Mouse (Mus musculus) heart, embryonic 15.5 days (tissue): ENCODE measurements around the gene Tob2. TPM values are rescaled to one million over a fixed set of nuclear protein-coding genes. Genes with fewer than 3 reads are reported as not detected.
A peak's percentile ranks its signal among the peaks of the same experiment; 100 is the strongest.

Experiments
- ATAC-seq: fragments of 200-750 bp; cut with Nextera tagmentation; replicated peaks from 2 replicates; pipeline ENCODE4 v1.8.0; 2017; ENCODE audit warnings: low read depth, moderate TSS enrichment; ENCODE audit not compliant: insufficient number of reproducible peaks, insufficient read depth, low FRiP score
- H3K27ac ChIP-seq: fragments of 300-500 bp; sonication (generic); 2 replicates; pipeline ENCODE4 v1.5.1; 2015; ENCODE audit warnings: mild to moderate bottlenecking, inconsistent platforms
- H3K27me3 ChIP-seq: fragments of 300-500 bp; sonication (generic); 2 replicates; pipeline ENCODE4 v1.6.1; 2015; ENCODE audit warnings: inconsistent platforms
- H3K36me3 ChIP-seq: fragments of 300-500 bp; sonication (generic); 2 replicates; pipeline ENCODE4 v1.6.1; 2015; ENCODE audit warnings: mild to moderate bottlenecking, inconsistent platforms
- H3K4me1 ChIP-seq: fragments of 300-500 bp; sonication (generic); replicated peaks from 2 replicates; pipeline ENCODE4 v1.6.1; 2015; ENCODE audit warnings: inconsistent platforms
- H3K4me2 ChIP-seq: fragments of 300-500 bp; sonication (generic); 2 replicates; pipeline ENCODE4 v1.6.1; 2015; ENCODE audit warnings: inconsistent platforms, mild to moderate bottlenecking, moderate library complexity
- H3K4me3 ChIP-seq: fragments of 300-500 bp; sonication (generic); 2 replicates; pipeline ENCODE4 v1.5.1; 2015; ENCODE audit warnings: mild to moderate bottlenecking, inconsistent platforms
- H3K9ac ChIP-seq: fragments of 300-500 bp; sonication (generic); 2 replicates; pipeline ENCODE4 v1.6.1; 2015; ENCODE audit warnings: mild to moderate bottlenecking, inconsistent platforms
- H3K9me3 ChIP-seq: fragments of 300-500 bp; sonication (generic); replicated peaks from 2 replicates; pipeline ENCODE4 v1.6.1; 2016; ENCODE audit warnings: inconsistent platforms
- WGBS: fragments of 180-500 bp; shearing (Covaris S2); methylation state at CpG from one replicate; pipeline ENCODE4 v1.1.7; 2015; ENCODE audit warnings: mixed read lengths; 5-methylcytosine and 5-hydroxymethylcytosine counted together
- polyA plus RNA-seq: library from polyadenylated mRNA; unstranded; fragments of >200 nt; fragmentation: Nextera tagmentation; extraction: Ambion mirVana; gene quantifications from 2 replicates; pipeline ENCODE4 v1.2.1, GENCODE M21; 2015

Gene Tob2
- polyA plus RNA-seq = 15.8 and 17.6 TPM in 2 replicates

DNA sequence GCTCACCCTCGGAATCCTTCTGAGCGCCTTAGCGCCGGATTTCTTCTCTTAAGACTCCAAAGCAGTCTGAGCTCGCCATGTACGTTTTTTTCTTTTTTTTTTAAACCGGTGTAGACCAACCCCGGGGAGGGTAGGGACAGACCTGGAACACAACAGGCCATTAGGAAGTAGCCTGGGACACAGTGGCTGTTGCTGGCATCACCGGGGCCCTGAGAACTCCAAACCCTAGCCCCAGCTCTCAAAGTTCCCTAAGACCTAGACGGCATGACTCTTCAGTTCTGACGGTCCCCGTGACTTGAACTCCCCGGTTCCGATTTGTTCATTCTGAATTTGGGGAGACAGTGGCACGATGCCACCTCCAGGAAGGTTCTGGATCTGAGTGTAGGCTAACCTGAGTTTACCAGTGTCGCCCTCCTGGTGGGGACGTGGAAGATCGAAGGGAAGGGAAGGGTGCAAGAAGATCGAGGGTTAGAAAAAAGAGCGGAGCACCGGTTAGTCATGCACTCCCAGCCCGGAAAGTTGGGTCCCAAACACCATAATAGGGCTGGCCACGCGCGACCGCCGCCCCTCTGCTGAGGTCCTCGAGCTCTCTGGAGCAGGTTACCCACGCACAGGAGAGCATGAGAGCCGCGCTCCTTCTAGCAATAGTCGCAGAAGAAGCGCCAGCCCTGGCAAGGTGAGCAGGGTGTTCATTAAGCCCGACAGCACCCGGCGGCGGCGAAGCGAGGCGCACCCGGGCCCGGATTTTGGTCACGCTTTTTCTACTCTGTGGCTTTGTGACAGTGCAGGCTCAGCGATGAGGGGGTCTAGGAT lies at the start of gene Tob2:
Tob2 (minus strand) TSS at position 280 of the 813 bp plus-strand sequence.
- Histone ChIP-seq H3K9me3 (no peaks in the 10 kb centered on the region), H3K4me2 (peak within 1 kb of the TSS; percentile 91), H3K4me3 (peak within 1 kb of the TSS; percentile 97), H3K27me3 (no peaks in the 10 kb centered on the region), H3K4me1 (peaks cover 21% of the 10 kb centered on the region), H3K9ac (peak within 1 kb of the TSS; percentile 96), H3K36me3 (peaks cover 4% of the 10 kb centered on the region; the same call in 1 of the 2 replicates), H3K27ac (peak within 1 kb of the TSS; percentile 98)
- peak; percentile 16; the same call in 1 of the 2 replicates for ATAC-seq
- under 1% methylated on average over 44 of the region's 44 CpGs for WGBS

DNA sequence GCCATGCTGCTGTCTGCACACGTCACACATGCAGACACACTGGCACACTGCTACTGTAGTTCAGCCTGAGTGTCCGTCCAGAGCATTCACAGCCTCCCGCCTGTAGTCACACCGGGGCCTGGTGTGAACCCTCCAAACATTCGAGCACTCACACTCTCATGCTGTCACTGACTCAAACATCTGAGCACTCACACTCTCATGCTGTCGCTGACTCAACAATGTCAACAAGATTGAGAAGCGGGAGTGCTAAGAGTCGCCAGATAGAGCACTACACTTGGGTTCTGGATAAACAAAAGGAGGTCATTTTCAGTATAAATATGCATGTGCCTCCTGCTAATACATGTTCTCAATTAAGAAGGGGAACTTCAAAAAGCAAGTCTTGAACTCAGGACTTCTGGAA lies 49.4 kb upstream of the Tob2 start:
- no peaks in the 10 kb centered on the region for H3K9me3 ChIP-seq
- no peak overlapping the region for H3K27ac ChIP-seq
- H3K27me3 ChIP-seq = no peaks in the 10 kb centered on the region
- H3K9ac ChIP-seq = no peak overlapping the region
- no peak overlapping the region for H3K4me3 ChIP-seq
- WGBS = 85% methylated on average over 8 of the region's 8 CpGs
- H3K4me2 ChIP-seq = no peak overlapping the region
- H3K36me3 ChIP-seq = peaks cover 95% of the 10 kb centered on the region
- ATAC-seq = no peak
- no peaks in the 10 kb centered on the region for H3K4me1 ChIP-seq

DNA sequence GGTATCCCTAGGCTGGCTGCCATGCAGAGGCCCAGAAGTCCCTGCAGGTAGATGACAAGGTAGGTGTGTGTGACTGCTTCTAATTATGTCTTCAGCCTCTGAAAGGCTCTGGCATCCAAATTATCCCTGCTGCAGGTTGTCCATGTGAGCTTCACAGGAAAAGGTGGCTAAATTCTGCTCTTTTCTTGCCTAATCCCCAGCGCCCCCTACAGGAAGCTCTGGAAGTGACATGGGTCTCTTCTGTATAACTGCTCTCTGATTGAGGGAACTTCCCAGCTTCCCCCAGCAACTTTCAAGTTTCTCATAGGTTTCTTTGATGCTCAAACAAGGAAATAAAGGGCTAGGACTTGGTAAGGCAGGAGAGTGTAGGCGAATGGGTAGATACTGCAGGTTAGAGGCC lies 46.3 kb upstream of the Tob2 start:
- no peak for ATAC-seq
- Histone ChIP-seq H3K36me3 (peaks cover 96% of the 10 kb centered on the region), H3K9me3 (no peaks in the 10 kb centered on the region), H3K27ac (no peak overlapping the region), H3K4me2 (no peak overlapping the region), H3K4me1 (no peaks in the 10 kb centered on the region), H3K4me3 (no peak overlapping the region), H3K9ac (no peak overlapping the region), H3K27me3 (no peaks in the 10 kb centered on the region)
- 43% methylated on average over 2 of the region's 2 CpGs for WGBS

DNA sequence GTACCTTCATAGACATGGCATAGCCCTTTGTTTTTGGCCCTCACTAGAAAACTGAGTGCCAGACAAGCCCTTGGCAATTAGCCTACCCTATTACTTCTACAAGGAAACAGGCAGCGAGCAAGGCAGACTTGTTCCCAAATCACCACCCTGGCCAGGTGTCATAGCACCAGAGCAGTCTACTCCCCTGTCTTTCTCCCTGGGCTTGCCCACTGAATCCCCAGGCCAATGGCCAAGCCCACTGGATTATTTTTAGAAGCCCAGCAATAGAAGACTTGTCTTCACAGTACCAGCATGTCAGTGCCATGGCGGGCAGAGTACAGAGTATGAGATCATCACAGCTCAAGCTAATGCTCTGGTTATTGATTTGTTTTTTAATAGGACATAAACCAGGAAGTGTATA lies 40.2 kb upstream of the Tob2 start:
- H3K36me3 ChIP-seq = peaks cover 87% of the 10 kb centered on the region
- 48% methylated on average over 2 of the region's 2 CpGs for WGBS
- peak overlapping the region; percentile 60 for H3K27ac ChIP-seq
- H3K9ac ChIP-seq = no peak overlapping the region
- H3K4me1 ChIP-seq = peaks cover 12% of the 10 kb centered on the region
- no peaks in the 10 kb centered on the region for H3K27me3 ChIP-seq
- ATAC-seq = 0 out of 2 replicates have a peak, but pooled peaks have one; percentile 52
- H3K4me2 ChIP-seq = no peak overlapping the region
- H3K9me3 ChIP-seq = no peaks in the 10 kb centered on the region
- H3K4me3 ChIP-seq = no peak overlapping the region

DNA sequence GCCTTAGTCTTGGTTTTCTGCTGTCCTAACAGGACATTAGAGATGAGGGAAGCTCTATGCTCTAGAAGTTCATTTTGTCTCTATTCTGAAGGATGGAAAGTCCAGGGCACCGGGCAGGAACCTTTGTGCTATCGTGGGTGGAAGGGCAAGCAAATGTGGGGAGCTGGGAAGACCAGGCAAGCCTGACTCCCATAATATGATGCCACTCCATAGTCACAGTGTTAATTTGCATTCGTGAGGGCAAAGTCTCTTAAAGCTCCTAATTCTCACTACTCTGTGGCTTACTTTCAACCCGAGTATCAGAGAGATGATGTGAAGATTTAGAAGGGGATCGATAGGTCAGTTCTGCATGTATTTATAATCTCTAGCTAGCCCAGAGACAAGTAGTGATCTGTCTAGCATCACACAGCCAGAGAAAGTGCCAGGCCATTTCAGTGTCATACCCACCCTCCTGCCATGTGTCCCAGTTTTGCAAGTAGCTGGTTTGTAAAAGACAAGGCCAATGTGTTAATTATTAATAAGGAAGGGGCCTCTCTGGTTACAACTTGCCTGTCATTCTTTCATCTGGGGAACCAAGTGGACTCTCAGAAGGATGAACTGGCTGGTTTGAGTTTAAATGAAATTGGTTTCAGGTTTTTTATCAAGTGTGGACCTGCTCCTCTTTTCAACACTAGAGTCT lies 39.1 kb upstream of the Tob2 start:
- WGBS = 91% methylated on average over 5 of the region's 5 CpGs
- no peak overlapping the region for H3K27ac ChIP-seq
- no peak for ATAC-seq
- H3K4me1 ChIP-seq = peaks cover 12% of the 10 kb centered on the region
- H3K9ac ChIP-seq = no peak overlapping the region
- no peaks in the 10 kb centered on the region for H3K27me3 ChIP-seq
- no peak overlapping the region for H3K4me3 ChIP-seq
- H3K36me3 ChIP-seq = peaks cover 84% of the 10 kb centered on the region
- no peaks in the 10 kb centered on the region for H3K9me3 ChIP-seq
- H3K4me2 ChIP-seq = no peak overlapping the region

DNA sequence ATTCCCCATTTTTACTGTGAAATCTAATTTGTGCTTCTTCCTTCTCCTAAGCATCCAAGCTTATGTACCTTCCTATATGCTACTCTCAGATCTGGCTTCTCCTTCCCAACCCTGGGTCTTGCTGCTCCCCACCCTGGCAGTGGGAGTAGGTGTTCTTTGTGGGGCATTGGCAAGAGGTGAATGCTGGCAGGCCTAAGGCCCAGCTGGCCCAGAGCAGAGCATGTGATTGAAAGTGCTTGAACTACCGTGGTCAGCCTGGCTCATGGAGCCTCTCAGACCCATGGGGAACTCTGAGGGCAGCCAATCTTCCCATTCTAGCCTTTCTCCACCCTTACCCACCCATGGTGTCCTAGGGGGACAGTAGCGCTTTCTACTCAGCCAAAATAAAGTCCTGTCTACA lies 37.8 kb upstream of the Tob2 start:
- Histone ChIP-seq H3K4me3 (no peak overlapping the region), H3K27me3 (no peaks in the 10 kb centered on the region), H3K4me2 (no peak overlapping the region), H3K9ac (no peak overlapping the region), H3K4me1 (peaks cover 12% of the 10 kb centered on the region), H3K36me3 (peaks cover 83% of the 10 kb centered on the region), H3K9me3 (no peaks in the 10 kb centered on the region), H3K27ac (no peak overlapping the region)
- WGBS = 79% methylated on average over 2 of the region's 2 CpGs
- no peak for ATAC-seq

DNA sequence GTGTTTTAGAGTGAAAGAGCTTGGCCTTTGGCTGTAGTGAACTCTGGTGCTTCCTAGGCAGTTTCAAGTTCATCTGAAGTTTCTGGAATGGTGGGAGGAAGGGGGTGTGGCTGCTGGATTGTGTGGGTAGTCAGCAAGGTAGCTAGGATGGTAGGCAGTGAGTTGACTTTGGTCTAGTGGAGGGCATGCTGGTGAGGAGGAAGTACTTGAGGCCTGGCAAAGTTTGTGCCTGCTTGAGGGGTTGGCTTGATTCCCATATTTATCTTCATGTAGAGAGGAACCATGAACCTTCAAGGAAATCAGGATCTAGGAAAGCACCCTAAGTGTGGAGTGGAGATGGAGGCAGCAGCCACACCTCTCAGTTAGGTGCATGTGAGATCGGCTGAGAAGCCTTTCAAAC lies 35.4 kb upstream of the Tob2 start:
- 59% methylated on average over 1 of the region's 1 CpGs for WGBS
- H3K27ac ChIP-seq = no peak overlapping the region

DNA sequence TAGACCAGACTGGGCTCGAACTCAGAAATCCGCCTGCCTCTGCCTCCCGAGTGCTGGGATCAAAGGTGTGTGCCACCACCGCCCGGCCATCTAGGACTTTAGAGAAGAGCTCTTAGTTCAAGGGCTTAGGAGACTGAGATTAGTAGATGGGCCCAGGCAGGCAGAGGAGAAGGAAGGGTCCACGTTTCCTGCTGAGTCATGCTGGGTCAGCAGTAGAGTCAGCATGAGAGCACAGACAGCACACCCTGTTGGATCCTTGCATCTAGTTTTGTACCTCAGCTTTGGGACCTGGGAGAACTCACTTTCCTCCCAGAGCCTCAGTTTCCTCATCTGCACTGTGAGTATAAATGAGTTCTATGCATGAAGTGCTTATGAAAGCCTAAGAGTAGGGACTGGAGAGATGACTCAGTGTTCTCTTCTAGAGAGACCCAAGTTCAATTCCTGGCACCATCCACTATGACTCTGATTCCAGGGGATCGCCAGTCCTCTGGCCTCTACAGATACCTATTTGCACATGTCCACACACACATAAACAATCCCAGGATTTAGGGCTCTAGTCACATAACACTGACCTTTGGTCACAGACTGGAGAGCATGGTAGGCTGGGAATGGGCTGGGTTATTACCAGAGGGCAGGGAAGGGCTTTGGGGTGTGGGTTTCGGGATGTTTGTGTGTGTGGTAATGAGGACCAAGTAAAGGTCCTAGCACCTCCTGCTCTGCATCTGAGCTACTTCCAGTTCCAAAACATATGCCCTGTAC lies 33.4 kb upstream of the Tob2 start:
- WGBS = 82% methylated on average over 8 of the region's 8 CpGs
- no peak overlapping the region for H3K9ac ChIP-seq
- peaks cover 74% of the 10 kb centered on the region for H3K36me3 ChIP-seq
- H3K27ac ChIP-seq = no peak overlapping the region
- no peak overlapping the region for H3K4me2 ChIP-seq
- peaks cover 8% of the 10 kb centered on the region; the same call in 1 of the 2 replicates for H3K4me1 ChIP-seq
- H3K27me3 ChIP-seq = no peaks in the 10 kb centered on the region
- ATAC-seq = no peak
- no peaks in the 10 kb centered on the region for H3K9me3 ChIP-seq
- no peak overlapping the region for H3K4me3 ChIP-seq

More for the DNA sequence above, 35.4 kb upstream of the Tob2 start:
- Histone ChIP-seq H3K9ac (no peak overlapping the region), H3K4me2 (no peak overlapping the region), H3K4me3 (no peak overlapping the region), H3K36me3 (peaks cover 82% of the 10 kb centered on the region), H3K4me1 (peaks cover 8% of the 10 kb centered on the region), H3K9me3 (no peaks in the 10 kb centered on the region), H3K27me3 (no peaks in the 10 kb centered on the region)
- ATAC-seq = no peak

DNA sequence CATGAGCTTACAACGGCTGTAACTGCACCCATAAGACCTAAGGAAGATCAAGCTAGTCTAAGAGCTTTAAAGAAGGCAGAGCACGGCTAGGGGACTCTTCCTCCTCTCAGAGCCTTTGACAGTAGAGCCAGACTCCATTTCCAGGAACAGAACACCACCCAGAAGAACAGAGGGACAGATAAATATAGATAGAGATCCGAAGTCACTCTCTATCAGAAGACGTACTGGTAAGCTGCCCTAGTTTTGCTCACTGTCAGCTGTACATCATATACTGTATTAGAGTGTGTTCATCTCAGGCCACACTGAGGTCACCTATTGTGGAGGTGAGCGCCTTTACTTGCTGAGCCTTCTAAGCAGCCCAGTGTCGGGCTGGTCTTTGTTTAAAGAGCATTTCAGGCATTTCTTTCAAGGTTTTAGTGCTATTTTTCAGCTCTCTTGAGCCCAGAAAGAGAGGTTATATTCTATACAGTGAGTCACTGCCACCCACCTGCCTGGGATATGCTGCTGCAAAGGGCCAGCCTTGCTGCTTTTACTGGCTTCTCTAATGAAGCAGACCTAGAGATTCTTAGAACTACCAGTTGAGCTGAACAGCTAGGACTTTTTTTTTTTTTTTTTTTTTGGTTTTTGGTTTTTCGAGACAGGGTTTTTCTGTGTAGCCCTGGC lies 32.7 kb upstream of the Tob2 start:
- H3K27ac ChIP-seq = no peak overlapping the region
- WGBS = 78% methylated on average over 7 of the region's 7 CpGs
- no peaks in the 10 kb centered on the region for H3K27me3 ChIP-seq
- H3K9me3 ChIP-seq = no peaks in the 10 kb centered on the region
- H3K36me3 ChIP-seq = peaks cover 66% of the 10 kb centered on the region
- H3K4me2 ChIP-seq = no peak overlapping the region
- no peak overlapping the region for H3K9ac ChIP-seq
- H3K4me1 ChIP-seq = peaks cover 14% of the 10 kb centered on the region; the same call in 1 of the 2 replicates
- ATAC-seq = no peak
- H3K4me3 ChIP-seq = no peak overlapping the region

DNA sequence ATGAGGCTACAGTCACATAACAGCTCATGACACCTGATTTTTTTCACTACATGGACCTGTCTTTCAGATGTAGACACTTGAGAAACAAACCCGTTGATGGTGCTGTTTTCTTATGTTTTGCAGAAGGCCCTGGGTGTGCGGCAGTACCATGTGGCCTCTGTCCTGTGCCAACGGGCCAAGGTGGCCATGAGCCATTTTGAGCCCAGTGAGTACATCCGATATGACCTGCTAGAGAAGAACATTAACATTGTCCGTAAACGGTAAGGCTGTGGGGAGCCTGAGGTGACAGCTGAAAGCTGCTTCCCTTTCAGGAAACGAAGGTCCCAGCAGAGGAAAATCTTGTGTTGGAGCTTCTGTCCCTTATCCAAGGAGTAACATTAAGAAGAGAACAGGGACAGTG lies 30.6 kb upstream of the Tob2 start:
- peaks cover 23% of the 10 kb centered on the region for H3K4me1 ChIP-seq
- H3K36me3 ChIP-seq = peaks cover 49% of the 10 kb centered on the region
- no peaks in the 10 kb centered on the region for H3K9me3 ChIP-seq
- H3K27me3 ChIP-seq = no peaks in the 10 kb centered on the region
- no peak overlapping the region for H3K4me2 ChIP-seq
- H3K4me3 ChIP-seq = no peak overlapping the region
- no peak overlapping the region for H3K27ac ChIP-seq
- no peak overlapping the region for H3K9ac ChIP-seq
- WGBS = 85% methylated on average over 7 of the region's 7 CpGs
- ATAC-seq = no peak
